Mouse (Mus musculus): ENCODE results near the gene Psma4. TPM values are rescaled to one million over a fixed set of nuclear protein-coding genes. Genes with fewer than 3 reads are reported as not detected.

The Psma4 gene
- total and polyA plus RNA-seq, 3 experiments, result 264 to 662 (median 407) TPM

Other genes with a start within 250 kb of the Psma4 start
- gene Wdr61, start 216.3 kb upstream of the Psma4 start, total RNA-seq (2012; rRNA removed), result 118 and 141 TPM in 2 replicates
- gene Wdr61, start 216.3 kb upstream of the Psma4 start, total RNA-seq (2014; rRNA removed), result 245 and 269 TPM in 2 replicates
- gene Wdr61, start 216.3 kb upstream of the Psma4 start, polyA plus RNA-seq (2012; ENCODE audit: insufficient read length, low read depth), result 157 and 164 TPM in 2 replicates
- not detected in 2 replicates for gene Crabp1, start 186.0 kb upstream of the Psma4 start, total RNA-seq (2012; rRNA removed)
- gene Crabp1, start 186.0 kb upstream of the Psma4 start, total RNA-seq (2014; rRNA removed), result not detected in 2 replicates
- not detected in 2 replicates for gene Crabp1, start 186.0 kb upstream of the Psma4 start, polyA plus RNA-seq (2012; ENCODE audit: insufficient read length, low read depth)
- gene Ireb2, start 87.0 kb upstream of the Psma4 start, total RNA-seq (2012; rRNA removed), result 15.0 and 15.7 TPM in 2 replicates
- gene Ireb2, start 87.0 kb upstream of the Psma4 start, total RNA-seq (2014; rRNA removed), result 33.7 and 37.6 TPM in 2 replicates
- gene Ireb2, start 87.0 kb upstream of the Psma4 start, polyA plus RNA-seq (2012; ENCODE audit: insufficient read length, low read depth), result 35.5 and 39.8 TPM in 2 replicates
- 0.17 and 0.29 TPM in 2 replicates for gene Hykk, start 33.5 kb upstream of the Psma4 start, total RNA-seq (2012; rRNA removed)
- 0.15 and 0.22 TPM in 2 replicates for gene Hykk, start 33.5 kb upstream of the Psma4 start, total RNA-seq (2014; rRNA removed)
- gene Hykk, start 33.5 kb upstream of the Psma4 start, polyA plus RNA-seq (2012; ENCODE audit: insufficient read length, low read depth), result 0.19 and 0.23 TPM in 2 replicates
- gene AY074887, start 208 bp downstream of the Psma4 start, total RNA-seq (2012; rRNA removed), result 0.25 TPM in 1 of 2 replicates, not detected in the other
- gene AY074887, start 208 bp downstream of the Psma4 start, total RNA-seq (2014; rRNA removed), result 0.47 TPM in 1 of 2 replicates, not detected in the other
- gene AY074887, start 208 bp downstream of the Psma4 start, polyA plus RNA-seq (2012; ENCODE audit: insufficient read length, low read depth), result 0.44 TPM in 1 of 2 replicates, not detected in the other
- not detected in 2 replicates for gene Chrna5, start 30.1 kb downstream of the Psma4 start, total RNA-seq (2012; rRNA removed)
- not detected in 2 replicates for gene Chrna5, start 30.1 kb downstream of the Psma4 start, total RNA-seq (2014; rRNA removed)
- gene Chrna5, start 30.1 kb downstream of the Psma4 start, polyA plus RNA-seq (2012; ENCODE audit: insufficient read length, low read depth), result not detected in 2 replicates
- not detected in 2 replicates for gene Chrna3, start 75.8 kb downstream of the Psma4 start, total RNA-seq (2012; rRNA removed)
- not detected in 2 replicates for gene Chrna3, start 75.8 kb downstream of the Psma4 start, total RNA-seq (2014; rRNA removed)
- gene Chrna3, start 75.8 kb downstream of the Psma4 start, polyA plus RNA-seq (2012; ENCODE audit: insufficient read length, low read depth), result not detected in 2 replicates
- 0.13 and 0.17 TPM in 2 replicates for gene Chrnb4, start 98.0 kb downstream of the Psma4 start, total RNA-seq (2012; rRNA removed)
- not detected in 2 replicates for gene Chrnb4, start 98.0 kb downstream of the Psma4 start, total RNA-seq (2014; rRNA removed)
- gene Chrnb4, start 98.0 kb downstream of the Psma4 start, polyA plus RNA-seq (2012; ENCODE audit: insufficient read length, low read depth), result 0.08 and 0.23 TPM in 2 replicates
- 13.1 and 16.0 TPM in 2 replicates for gene Ube2q2, start 198.1 kb downstream of the Psma4 start, total RNA-seq (2012; rRNA removed)
- 24.1 and 25.7 TPM in 2 replicates for gene Ube2q2, start 198.1 kb downstream of the Psma4 start, total RNA-seq (2014; rRNA removed)
- 22.7 and 24.4 TPM in 2 replicates for gene Ube2q2, start 198.1 kb downstream of the Psma4 start, polyA plus RNA-seq (2012; ENCODE audit: insufficient read length, low read depth)

All from CH12.LX (cell line).